Mouse (Mus musculus): ENCODE data around the gene Slc39a3.
A peak's percentile ranks its signal among the peaks of the same experiment; 100 is the strongest.
"Not testable (repeated sequence)": the region's sequence is repeated elsewhere in the genome, so short reads cannot be mapped to it uniquely, and the experiment has no call there.

Gene Slc39a3

GRCm38 (mm10) chr10:81036988-81037580 lies at the start of gene Slc39a3:
Slc39a3 (minus strand) TSS chr10:81037426.
- peak; percentile 98 for DNase-seq (ENCODE audit: low spot score)

GRCm38 (mm10) chr10:81087021-81087420 lies 49.8 kb upstream of the Slc39a3 start:
- DNase-seq (ENCODE audit: low spot score), result peak; percentile 50

- peak; percentile 73 for DNase-seq (ENCODE audit: low spot score)
Observed at GRCm38 (mm10) chr10:81082168-81082960, 45.1 kb upstream of the Slc39a3 start.

- no peak for DNase-seq (ENCODE audit: low spot score)
Observed at GRCm38 (mm10) chr10:81080008-81080655, 42.9 kb upstream of the Slc39a3 start.

- no peak for DNase-seq (ENCODE audit: low spot score)
Observed at GRCm38 (mm10) chr10:81077916-81078315, 40.7 kb upstream of the Slc39a3 start.

GRCm38 (mm10) chr10:81076356-81076755 lies 39.1 kb upstream of the Slc39a3 start:
- DNase-seq (ENCODE audit: low spot score), result no peak

GRCm38 (mm10) chr10:81075734-81076133 lies 38.5 kb upstream of the Slc39a3 start:
- DNase-seq (ENCODE audit: low spot score), result no peak

GRCm38 (mm10) chr10:81073464-81073863 lies 36.2 kb upstream of the Slc39a3 start:
- DNase-seq (ENCODE audit: low spot score), result peak; percentile 46

GRCm38 (mm10) chr10:81072290-81072689 lies 35.1 kb upstream of the Slc39a3 start:
- DNase-seq (ENCODE audit: low spot score), result no peak

GRCm38 (mm10) chr10:81069836-81070235 lies 32.6 kb upstream of the Slc39a3 start, which contains the start of gene Thop1:
Thop1 (plus strand) TSS chr10:81070035.
- DNase-seq (ENCODE audit: low spot score), result peak; percentile 99

- DNase-seq (ENCODE audit: low spot score), result no peak
Observed at GRCm38 (mm10) chr10:81068706-81069105, 31.5 kb upstream of the Slc39a3 start.

GRCm38 (mm10) chr10:81064519-81064918 lies 27.3 kb upstream of the Slc39a3 start:
- not testable (repeated sequence) for DNase-seq (ENCODE audit: low spot score)

- no peak for DNase-seq (ENCODE audit: low spot score)
Observed at GRCm38 (mm10) chr10:81062710-81063109, 25.5 kb upstream of the Slc39a3 start.

- DNase-seq (ENCODE audit: low spot score), result peak; percentile 98
Observed at GRCm38 (mm10) chr10:81059603-81060543, 22.6 kb upstream of the Slc39a3 start, which contains the start of gene Sgta. Sgta (minus strand) TSS chr10:81060181.

- DNase-seq (ENCODE audit: low spot score), result no peak
Observed at GRCm38 (mm10) chr10:81058896-81059295, 21.7 kb upstream of the Slc39a3 start.

- no peak for DNase-seq (ENCODE audit: low spot score)
Observed at GRCm38 (mm10) chr10:81057406-81058130, 20.3 kb upstream of the Slc39a3 start.

GRCm38 (mm10) chr10:81055802-81056340 lies 18.6 kb upstream of the Slc39a3 start:
- DNase-seq (ENCODE audit: low spot score), result not testable (repeated sequence)

- DNase-seq (ENCODE audit: low spot score), result no peak
Observed at GRCm38 (mm10) chr10:81055169-81055568, 17.9 kb upstream of the Slc39a3 start.

GRCm38 (mm10) chr10:81052577-81052976 lies 15.4 kb upstream of the Slc39a3 start:
- DNase-seq (ENCODE audit: low spot score), result no peak

GRCm38 (mm10) chr10:81051133-81051532 lies 13.9 kb upstream of the Slc39a3 start:
- no peak for DNase-seq (ENCODE audit: low spot score)

GRCm38 (mm10) chr10:81050645-81051044 lies 13.4 kb upstream of the Slc39a3 start:
- peak; percentile 29 for DNase-seq (ENCODE audit: low spot score)
